Mouse (Mus musculus): ENCODE results near the gene Btaf1.

DNA sequence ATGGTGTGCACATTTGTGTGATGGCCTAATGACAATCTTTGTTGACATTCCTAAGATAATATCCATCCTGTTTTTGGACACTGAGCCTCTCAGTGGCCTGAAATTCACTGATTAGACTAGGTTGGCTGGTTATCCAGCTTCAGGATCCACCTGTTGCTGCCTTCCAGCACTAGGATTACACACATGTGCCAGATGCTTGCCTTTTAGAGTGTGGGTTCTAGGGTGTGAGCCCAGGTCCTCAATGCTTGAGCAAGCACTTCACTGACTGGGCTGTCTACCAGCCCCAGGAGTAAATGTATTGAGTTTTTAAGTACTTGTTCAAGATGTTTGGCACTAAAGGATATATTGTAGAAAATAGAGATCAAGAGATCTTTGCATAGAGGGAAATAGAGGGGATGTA lies 12.1 kb downstream of the Btaf1 start:
- no peak for TF ChIP-seq CTCF (IDR thresholded peaks at IDR 0.05; ENCODE audit: borderline replicate concordance, insufficient read depth, low read length)
- no peak for TF ChIP-seq POLR2A (IDR thresholded peaks at IDR 0.05; ENCODE audit: low read depth, low read length)

All from embryonic fibroblast, embryonic 13.5 days (primary cell).